Mouse (Mus musculus): Measurements from ENCODE around the gene Khdc1a. TPM values are rescaled to one million over a fixed set of nuclear protein-coding genes. Genes with fewer than 3 reads are reported as not detected.

The Khdc1a gene
- not detected for total RNA-seq (2023)

GRCm38 (mm10) chr1:21349341-21349740 lies at the start of gene Khdc1a:
Khdc1a (plus strand) TSS chr1:21349641.

GRCm38 (mm10) chr1:21368031-21368430 lies 18.6 kb downstream of the Khdc1a start, which contains the start of gene Khdc1c:
Khdc1c (plus strand) TSS chr1:21368331.

GRCm38 (mm10) chr1:21383256-21383655 lies 33.8 kb downstream of the Khdc1a start, which contains the start of gene Khdc1b:
Khdc1b (plus strand) TSS chr1:21383556.

Other genes starting within 250 kb of the Khdc1a start
- under 1 TPM; 0.46 to 0.84 TPM for gene Tmem14a, start 131.1 kb upstream of the Khdc1a start, total RNA-seq (2023)
- under 1 TPM in 1 of 2 experiments, not detected in 1; 0.24 TPM for gene Gsta3, start 109.1 kb upstream of the Khdc1a start, total RNA-seq (2023)
- not detected for gene Khdc1c, start 18.7 kb downstream of the Khdc1a start, total RNA-seq (2023)
- gene Khdc1b, start 33.9 kb downstream of the Khdc1a start, total RNA-seq (2023): not detected